Mouse (Mus musculus): Measurements from ENCODE around the gene Ssr4. TPM values are rescaled to one million over a fixed set of nuclear protein-coding genes. Genes with fewer than 3 reads are reported as not detected.
A peak's percentile ranks its signal among the peaks of the same experiment; 100 is the strongest.

Gene Ssr4
- polyA plus RNA-seq, 1 experiment from 2014 or later: 136 TPM

- no peak within 1 kb of the TSS for H3K9ac ChIP-seq (replicated peaks)
- no peaks in the 10 kb centered on the region for H3K4me1 ChIP-seq (replicated peaks)
- no peak within 1 kb of the TSS for H3K4me3 ChIP-seq (replicated peaks)
- H3K27me3 ChIP-seq: peaks cover 11% of the 10 kb centered on the region
- ATAC-seq (ENCODE audit: insufficient number of reproducible peaks, insufficient read depth, low FRiP score, low TSS enrichment, low read depth): no peak
- WGBS: 44% methylated on average over 9 of the region's 9 CpGs
- no peaks in the 10 kb centered on the region for H3K9me3 ChIP-seq
- no peak within 1 kb of the TSS for H3K4me2 ChIP-seq
- peaks cover 26% of the 10 kb centered on the region; the same call in 1 of the 2 replicates for H3K36me3 ChIP-seq
- 0 out of 2 replicates have a peak within 1 kb of the TSS, but pooled peaks have one; percentile 2 for H3K27ac ChIP-seq
Measured at GRCm38 (mm10) chrX:73774168-73774760, 12.6 kb upstream of the Ssr4 start, which contains the start of gene Srpk3. TSS of gene Srpk3 (plus strand) at chrX:73774405.

GRCm38 (mm10) chrX:73774802-73775483, 11.9 kb upstream of the Ssr4 start:
- Histone ChIP-seq H3K27me3 (peaks cover 11% of the 10 kb centered on the region), H3K4me3 (replicated peaks) (no peak overlapping the region), H3K9ac (replicated peaks) (no peak overlapping the region), H3K9me3 (no peaks in the 10 kb centered on the region), H3K36me3 (peaks cover 32% of the 10 kb centered on the region), H3K27ac (0 out of 2 replicates have a peak overlapping the region, but pooled peaks have one; percentile 2), H3K4me2 (no peak overlapping the region), H3K4me1 (replicated peaks) (no peaks in the 10 kb centered on the region)
- no peak for ATAC-seq (ENCODE audit: insufficient number of reproducible peaks, insufficient read depth, low FRiP score, low TSS enrichment, low read depth)
- 67% methylated on average over 10 of the region's 10 CpGs for WGBS

GRCm38 (mm10) chrX:73782227-73782626, 4.6 kb upstream of the Ssr4 start:
- H3K4me2 ChIP-seq: no peak overlapping the region
- H3K36me3 ChIP-seq: peaks cover 48% of the 10 kb centered on the region
- no peak overlapping the region for H3K4me3 ChIP-seq (replicated peaks)
- WGBS: 86% methylated on average over 3 of the region's 3 CpGs
- peaks cover 7% of the 10 kb centered on the region for H3K4me1 ChIP-seq (replicated peaks)
- no peak overlapping the region for H3K27ac ChIP-seq
- H3K9ac ChIP-seq (replicated peaks): no peak overlapping the region
- ATAC-seq (ENCODE audit: insufficient number of reproducible peaks, insufficient read depth, low FRiP score, low TSS enrichment, low read depth): no peak
- H3K27me3 ChIP-seq: peaks cover 22% of the 10 kb centered on the region
- H3K9me3 ChIP-seq: no peaks in the 10 kb centered on the region

- no peak for ATAC-seq (ENCODE audit: insufficient number of reproducible peaks, insufficient read depth, low FRiP score, low TSS enrichment, low read depth)
- Histone ChIP-seq H3K4me2 (peak overlapping the region; percentile 60), H3K27ac (peak overlapping the region; percentile 90; the same call in 1 of the 2 replicates), H3K4me1 (replicated peaks) (peaks cover 7% of the 10 kb centered on the region), H3K9ac (replicated peaks) (peak overlapping the region; percentile 67), H3K9me3 (no peaks in the 10 kb centered on the region), H3K36me3 (peaks cover 26% of the 10 kb centered on the region), H3K27me3 (peaks cover 26% of the 10 kb centered on the region), H3K4me3 (replicated peaks) (peak overlapping the region; percentile 58)
Measured at GRCm38 (mm10) chrX:73785666-73786065, 1.2 kb upstream of the Ssr4 start.

GRCm38 (mm10) chrX:73787225-73787558, 364 bp downstream of the Ssr4 start:
- Histone ChIP-seq H3K27ac (peak overlapping the region; percentile 67; the same call in 1 of the 2 replicates), H3K4me2 (peak overlapping the region; percentile 60), H3K4me3 (replicated peaks) (peak overlapping the region; percentile 58), H3K9me3 (no peaks in the 10 kb centered on the region), H3K27me3 (peaks cover 26% of the 10 kb centered on the region), H3K36me3 (peaks cover 19% of the 10 kb centered on the region; the same call in 1 of the 2 replicates), H3K4me1 (replicated peaks) (peaks cover 7% of the 10 kb centered on the region), H3K9ac (replicated peaks) (peak overlapping the region; percentile 68)
- peak; percentile 4; the same call in 1 of the 2 replicates for ATAC-seq (ENCODE audit: insufficient number of reproducible peaks, insufficient read depth, low FRiP score, low TSS enrichment, low read depth)
- WGBS: 23% methylated on average over 21 of the region's 22 CpGs

GRCm38 (mm10) chrX:73788501-73788900, 1.7 kb downstream of the Ssr4 start:
- H3K9me3 ChIP-seq: no peaks in the 10 kb centered on the region
- H3K27me3 ChIP-seq: peaks cover 30% of the 10 kb centered on the region
- H3K36me3 ChIP-seq: peaks cover 19% of the 10 kb centered on the region; the same call in 1 of the 2 replicates
- H3K4me1 ChIP-seq (replicated peaks): peaks cover 7% of the 10 kb centered on the region
- WGBS: 85% methylated on average over 1 of the region's 1 CpGs
- no peak for ATAC-seq (ENCODE audit: insufficient number of reproducible peaks, insufficient read depth, low FRiP score, low TSS enrichment, low read depth)
- H3K9ac ChIP-seq (replicated peaks): no peak overlapping the region
- no peak overlapping the region for H3K4me3 ChIP-seq (replicated peaks)
- H3K4me2 ChIP-seq: peak overlapping the region; percentile 60
- no peak overlapping the region for H3K27ac ChIP-seq

- peaks cover 20% of the 10 kb centered on the region; the same call in 1 of the 2 replicates for H3K27me3 ChIP-seq
Measured at GRCm38 (mm10) chrX:73793039-73793438, 6.2 kb downstream of the Ssr4 start.

GRCm38 (mm10) chrX:73793505-73793904, 6.7 kb downstream of the Ssr4 start:
- no peak for ATAC-seq (ENCODE audit: insufficient number of reproducible peaks, insufficient read depth, low FRiP score, low TSS enrichment, low read depth)
- 38% methylated on average over 1 of the region's 1 CpGs for WGBS
- no peaks in the 10 kb centered on the region for H3K4me1 ChIP-seq (replicated peaks)
- no peaks in the 10 kb centered on the region for H3K9me3 ChIP-seq
- no peak overlapping the region for H3K4me3 ChIP-seq (replicated peaks)
- no peak overlapping the region for H3K27ac ChIP-seq
- no peak overlapping the region for H3K9ac ChIP-seq (replicated peaks)
- H3K4me2 ChIP-seq: no peak overlapping the region
- peaks cover 19% of the 10 kb centered on the region; the same call in 1 of the 2 replicates for H3K27me3 ChIP-seq
- peaks cover 30% of the 10 kb centered on the region for H3K36me3 ChIP-seq

More at GRCm38 (mm10) chrX:73793039-73793438, 6.2 kb downstream of the Ssr4 start:
- ATAC-seq (ENCODE audit: insufficient number of reproducible peaks, insufficient read depth, low FRiP score, low TSS enrichment, low read depth): no peak
- H3K4me3 ChIP-seq (replicated peaks): no peak overlapping the region
- H3K9me3 ChIP-seq: no peaks in the 10 kb centered on the region
- H3K9ac ChIP-seq (replicated peaks): no peak overlapping the region
- no peak overlapping the region for H3K4me2 ChIP-seq
- peaks cover 30% of the 10 kb centered on the region for H3K36me3 ChIP-seq
- no peak overlapping the region for H3K27ac ChIP-seq
- no peaks in the 10 kb centered on the region; the same call in 1 of the 2 replicates for H3K4me1 ChIP-seq (replicated peaks)

GRCm38 (mm10) chrX:73797511-73797910, 10.7 kb downstream of the Ssr4 start:
- Histone ChIP-seq H3K36me3 (peaks cover 11% of the 10 kb centered on the region), H3K9ac (replicated peaks) (no peak overlapping the region), H3K4me3 (replicated peaks) (no peak overlapping the region), H3K4me2 (no peak overlapping the region), H3K9me3 (no peaks in the 10 kb centered on the region), H3K27ac (no peak overlapping the region), H3K27me3 (peaks cover 21% of the 10 kb centered on the region; the same call in 1 of the 2 replicates), H3K4me1 (replicated peaks) (no peaks in the 10 kb centered on the region)
- WGBS: 89% methylated on average over 2 of the region's 2 CpGs
- ATAC-seq (ENCODE audit: insufficient number of reproducible peaks, insufficient read depth, low FRiP score, low TSS enrichment, low read depth): no peak

GRCm38 (mm10) chrX:73798502-73798901, 11.7 kb downstream of the Ssr4 start:
- peak; percentile 81; the same call in 1 of the 2 replicates for ATAC-seq (ENCODE audit: insufficient number of reproducible peaks, insufficient read depth, low FRiP score, low TSS enrichment, low read depth)
- no peak overlapping the region for H3K27ac ChIP-seq
- peaks cover 17% of the 10 kb centered on the region; the same call in 1 of the 2 replicates for H3K27me3 ChIP-seq
- no peak overlapping the region for H3K9ac ChIP-seq (replicated peaks)
- WGBS: 29% methylated on average over 9 of the region's 9 CpGs
- H3K4me3 ChIP-seq (replicated peaks): no peak overlapping the region
- no peaks in the 10 kb centered on the region for H3K4me1 ChIP-seq (replicated peaks)
- H3K9me3 ChIP-seq: no peaks in the 10 kb centered on the region
- peaks cover 11% of the 10 kb centered on the region for H3K36me3 ChIP-seq
- H3K4me2 ChIP-seq: no peak overlapping the region

GRCm38 (mm10) chrX:73805814-73806213, 19.0 kb downstream of the Ssr4 start:
- Histone ChIP-seq H3K9ac (replicated peaks) (no peak overlapping the region), H3K4me2 (no peak overlapping the region), H3K4me3 (replicated peaks) (no peak overlapping the region), H3K36me3 (no peaks in the 10 kb centered on the region), H3K27ac (no peak overlapping the region), H3K27me3 (no peaks in the 10 kb centered on the region), H3K4me1 (replicated peaks) (peaks cover 5% of the 10 kb centered on the region; the same call in 1 of the 2 replicates), H3K9me3 (no peaks in the 10 kb centered on the region)
- 0 out of 2 replicates have a peak, but pooled peaks have one; percentile 31 for ATAC-seq (ENCODE audit: insufficient number of reproducible peaks, insufficient read depth, low FRiP score, low TSS enrichment, low read depth)
- WGBS: 56% methylated on average over 1 of the region's 1 CpGs
